Mouse (Mus musculus): Measurements from ENCODE around the gene Farp1. TPM values are rescaled to one million over a fixed set of nuclear protein-coding genes. Genes with fewer than 3 reads are reported as not detected.

Farp1 gene
- total RNA-seq, 2 experiments from 2014 or later = not detected

- ATAC-seq (replicated peaks; ENCODE audit: low FRiP score, poor library complexity, severe bottlenecking) = no peak
These were observed 166.2 kb downstream of the Farp1 start for GRCm38 (mm10) chr14:121201178-121201577.

DNA sequence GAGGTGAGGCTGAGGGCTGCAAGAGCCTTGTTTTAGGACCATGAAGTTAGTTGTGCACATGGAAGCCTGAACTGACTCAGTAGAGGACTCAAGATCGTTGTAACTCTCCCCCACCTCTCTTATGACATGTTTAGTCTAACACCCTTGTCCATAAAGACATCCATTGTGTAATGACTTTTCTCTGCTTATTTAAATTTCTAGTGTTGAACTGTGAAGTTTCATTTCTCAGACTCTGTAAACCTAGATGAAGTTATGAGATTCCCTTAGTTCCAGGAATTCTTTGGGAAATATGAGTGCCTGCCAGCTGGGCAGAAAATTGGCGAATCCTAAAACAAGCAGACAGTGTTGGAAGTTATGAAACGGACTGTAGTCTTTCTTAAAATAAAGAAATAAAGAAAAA, 170.5 kb downstream of the Farp1 start:
- ATAC-seq (replicated peaks; ENCODE audit: low FRiP score, poor library complexity, severe bottlenecking) = no peak

DNA sequence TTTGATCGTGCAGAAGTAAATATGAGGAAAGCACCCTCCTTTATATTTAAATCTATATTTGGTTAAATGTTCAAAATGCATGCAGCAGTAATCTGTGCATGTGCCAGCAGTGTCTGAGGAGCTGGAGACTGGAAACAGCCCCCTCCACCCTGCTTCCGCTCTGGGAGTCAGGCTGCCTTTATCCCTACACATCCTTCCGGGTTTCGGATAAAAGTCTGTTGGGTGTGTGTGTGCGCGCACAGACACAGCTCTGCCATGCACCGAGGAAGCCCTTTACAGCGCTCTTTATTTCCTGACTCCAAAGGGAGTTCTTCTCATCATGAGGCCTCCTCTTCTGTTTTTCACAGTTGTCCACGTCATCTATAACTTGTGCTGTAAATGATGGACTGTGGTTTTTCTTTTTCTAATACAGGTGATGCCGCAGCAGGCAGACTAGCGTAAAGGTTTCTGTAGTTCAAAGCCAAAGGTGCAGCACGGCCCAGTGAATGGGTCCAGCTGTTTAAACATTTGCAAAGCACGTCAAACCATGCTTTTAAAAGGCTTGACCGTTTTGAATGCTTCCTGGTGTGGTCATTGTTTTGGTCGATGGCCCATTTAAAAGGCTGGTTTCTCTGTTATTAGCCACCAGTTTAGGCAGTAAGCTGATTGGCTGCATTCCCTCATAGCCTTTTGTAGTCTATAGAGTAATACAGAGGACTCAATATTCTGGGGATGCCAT, 172.6 kb downstream of the Farp1 start:
- no peak for ATAC-seq (replicated peaks; ENCODE audit: low FRiP score, poor library complexity, severe bottlenecking)

- no peak for ATAC-seq (replicated peaks; ENCODE audit: low FRiP score, poor library complexity, severe bottlenecking)
These were observed 173.1 kb downstream of the Farp1 start for GRCm38 (mm10) chr14:121208159-121208515.

DNA sequence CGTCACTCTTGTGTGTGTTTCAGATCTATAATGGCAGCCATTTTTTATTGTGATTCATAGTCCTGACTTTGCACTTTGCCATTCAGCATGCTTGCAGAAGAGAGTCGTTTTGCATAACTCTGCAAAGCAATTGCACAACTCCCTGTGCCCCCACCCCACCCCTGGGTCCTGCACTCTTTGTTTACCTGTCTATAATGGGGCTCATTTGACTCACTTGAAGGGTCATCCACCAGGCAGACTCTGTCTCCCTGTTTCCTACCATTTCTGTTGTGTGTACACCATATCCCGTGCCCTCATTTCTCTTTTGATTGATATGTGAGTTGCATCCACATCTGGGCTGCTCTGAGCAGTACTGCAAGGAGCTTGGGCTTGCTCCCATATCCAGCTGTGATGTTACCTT, 175.3 kb downstream of the Farp1 start:
- no peak for ATAC-seq (replicated peaks; ENCODE audit: low FRiP score, poor library complexity, severe bottlenecking)

GRCm38 (mm10) chr14:121213650-121214049, 178.7 kb downstream of the Farp1 start:
- no peak for ATAC-seq (replicated peaks; ENCODE audit: low FRiP score, poor library complexity, severe bottlenecking)

DNA sequence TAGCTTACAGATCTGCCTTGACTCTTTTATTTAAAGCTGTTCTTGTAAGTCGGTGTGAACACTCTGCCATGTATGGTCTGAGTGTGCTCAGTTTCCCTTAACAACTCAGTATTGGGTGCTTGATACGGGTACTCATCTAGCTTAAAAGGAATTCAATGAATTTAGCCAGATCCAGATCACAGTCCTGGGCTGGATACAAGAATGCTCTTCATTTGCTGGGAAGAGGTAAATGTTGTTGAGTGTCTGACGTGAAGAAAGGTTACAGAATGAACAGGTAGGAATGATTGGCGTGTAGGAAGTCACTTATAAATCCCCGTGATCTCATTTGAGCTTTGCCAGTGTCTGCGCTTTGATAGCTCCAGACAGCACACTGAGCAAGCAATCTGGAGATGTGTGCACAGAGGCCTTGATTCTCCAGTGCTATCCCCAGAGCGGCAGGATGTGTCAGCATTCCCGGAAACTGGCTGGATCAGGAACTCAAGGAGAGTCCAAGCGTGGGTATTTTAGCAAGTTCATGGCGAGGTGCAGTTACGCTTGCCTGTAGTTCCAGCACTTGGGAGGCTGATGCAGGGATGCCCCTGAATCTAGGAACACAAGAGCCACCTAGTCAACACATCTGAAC, 179.7 kb downstream of the Farp1 start:
- no peak for ATAC-seq (replicated peaks; ENCODE audit: low FRiP score, poor library complexity, severe bottlenecking)

GRCm38 (mm10) chr14:121215817-121216216, 180.8 kb downstream of the Farp1 start:
- ATAC-seq (replicated peaks; ENCODE audit: low FRiP score, poor library complexity, severe bottlenecking) = no peak

DNA sequence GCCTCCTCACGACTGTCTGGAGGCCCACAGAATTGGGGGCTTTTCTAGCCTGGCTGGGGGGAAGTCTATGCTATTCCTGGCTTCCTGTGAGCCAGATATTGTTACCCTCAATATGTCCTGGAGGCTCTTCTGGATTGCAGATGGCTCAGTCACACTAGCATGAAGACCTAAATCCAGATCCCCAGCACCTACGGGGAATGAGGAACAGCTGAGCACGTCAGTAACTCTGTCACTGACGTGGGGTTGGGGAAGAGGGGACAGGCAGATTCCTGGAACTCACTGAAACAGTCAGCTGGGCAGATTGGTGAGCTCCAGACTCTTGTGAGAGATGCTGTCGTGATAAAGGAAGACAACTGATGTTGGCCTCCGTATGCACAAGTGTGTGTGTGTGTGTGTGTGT, 181.7 kb downstream of the Farp1 start:
- no peak for ATAC-seq (replicated peaks; ENCODE audit: low FRiP score, poor library complexity, severe bottlenecking)

GRCm38 (mm10) chr14:121218620-121219019, 183.6 kb downstream of the Farp1 start:
- no peak for ATAC-seq (replicated peaks; ENCODE audit: low FRiP score, poor library complexity, severe bottlenecking)

DNA sequence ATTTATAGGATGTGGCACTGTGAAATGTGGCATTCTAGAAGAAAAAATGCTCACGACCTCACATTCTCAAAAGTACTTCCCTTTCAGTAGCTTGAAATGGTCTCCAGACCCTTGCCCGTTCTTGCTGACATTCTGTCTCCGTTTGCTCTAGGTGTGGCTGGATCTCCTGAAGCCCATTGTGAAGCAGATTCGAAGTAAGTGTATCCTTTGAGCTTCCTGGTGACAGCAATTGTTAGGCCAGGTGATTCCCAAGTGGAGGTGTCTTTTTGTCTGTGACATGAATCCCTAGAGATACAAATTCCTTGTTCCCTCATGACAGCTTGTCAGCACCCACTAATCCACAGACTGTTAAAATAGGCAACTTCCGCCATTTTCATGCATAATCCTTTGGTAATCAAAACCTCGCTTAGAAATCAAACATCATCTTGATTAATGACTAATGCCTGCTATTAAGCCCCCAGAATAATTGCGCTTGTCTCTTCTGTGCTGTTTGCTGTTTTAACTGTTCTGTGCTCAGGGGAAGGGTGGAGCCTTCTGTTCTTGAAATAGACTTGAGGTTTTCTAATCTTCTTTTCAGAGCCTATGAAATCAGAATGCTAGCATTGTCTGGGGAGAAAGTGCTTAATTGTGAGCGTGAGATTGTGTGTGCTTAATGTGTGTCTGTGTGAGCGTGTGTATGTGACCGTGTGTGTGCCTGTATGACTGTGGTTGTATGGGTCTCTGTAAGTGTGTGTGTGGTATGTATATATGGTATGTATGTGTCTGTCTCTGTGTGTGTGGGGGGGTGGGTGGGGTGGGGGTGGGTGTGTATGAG, 184.4 kb downstream of the Farp1 start:
- no peak for ATAC-seq (replicated peaks; ENCODE audit: low FRiP score, poor library complexity, severe bottlenecking)

GRCm38 (mm10) chr14:121220040-121220322, 185.0 kb downstream of the Farp1 start:
- no peak for ATAC-seq (replicated peaks; ENCODE audit: low FRiP score, poor library complexity, severe bottlenecking)

DNA sequence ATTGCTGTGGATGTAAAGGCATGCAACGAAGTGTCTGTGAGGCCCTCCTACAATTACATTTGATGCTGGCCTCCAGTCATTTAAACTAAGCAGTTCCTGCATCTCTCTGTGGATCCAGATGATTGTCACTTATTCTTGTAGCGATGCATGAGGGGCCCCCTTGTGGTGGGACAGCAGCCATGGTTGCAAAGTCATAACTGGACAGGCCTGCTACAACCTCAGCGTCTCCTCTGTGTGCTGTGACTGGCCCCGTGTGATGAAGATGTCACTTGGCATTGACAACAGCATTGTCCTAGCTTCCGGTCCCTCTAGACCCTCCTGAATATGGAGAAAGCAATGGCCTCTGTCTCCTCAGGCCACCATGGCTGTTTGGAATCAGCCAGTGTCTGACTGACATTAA, 185.7 kb downstream of the Farp1 start:
- no peak for ATAC-seq (replicated peaks; ENCODE audit: low FRiP score, poor library complexity, severe bottlenecking)

DNA sequence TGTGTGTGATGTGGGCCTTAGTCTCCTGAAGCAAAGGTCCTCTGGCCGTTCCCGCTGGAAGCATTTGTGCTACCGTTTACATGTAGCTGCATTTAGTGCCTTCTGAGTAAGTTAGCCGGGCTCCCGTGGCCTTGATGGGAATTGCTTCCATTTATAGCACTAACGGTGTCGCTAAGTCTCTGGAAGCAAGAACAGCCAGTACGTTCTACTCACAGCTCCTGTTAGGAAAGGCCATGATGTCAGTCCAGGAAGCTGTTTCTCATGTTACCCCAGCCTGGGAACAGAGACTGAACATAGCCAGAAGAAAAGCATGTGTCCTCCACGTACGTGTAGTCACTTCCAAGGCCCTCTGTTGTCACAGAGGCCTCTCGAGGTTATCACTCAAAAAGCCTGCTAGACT, 190.8 kb downstream of the Farp1 start:
- ATAC-seq (replicated peaks; ENCODE audit: low FRiP score, poor library complexity, severe bottlenecking) = no peak

DNA sequence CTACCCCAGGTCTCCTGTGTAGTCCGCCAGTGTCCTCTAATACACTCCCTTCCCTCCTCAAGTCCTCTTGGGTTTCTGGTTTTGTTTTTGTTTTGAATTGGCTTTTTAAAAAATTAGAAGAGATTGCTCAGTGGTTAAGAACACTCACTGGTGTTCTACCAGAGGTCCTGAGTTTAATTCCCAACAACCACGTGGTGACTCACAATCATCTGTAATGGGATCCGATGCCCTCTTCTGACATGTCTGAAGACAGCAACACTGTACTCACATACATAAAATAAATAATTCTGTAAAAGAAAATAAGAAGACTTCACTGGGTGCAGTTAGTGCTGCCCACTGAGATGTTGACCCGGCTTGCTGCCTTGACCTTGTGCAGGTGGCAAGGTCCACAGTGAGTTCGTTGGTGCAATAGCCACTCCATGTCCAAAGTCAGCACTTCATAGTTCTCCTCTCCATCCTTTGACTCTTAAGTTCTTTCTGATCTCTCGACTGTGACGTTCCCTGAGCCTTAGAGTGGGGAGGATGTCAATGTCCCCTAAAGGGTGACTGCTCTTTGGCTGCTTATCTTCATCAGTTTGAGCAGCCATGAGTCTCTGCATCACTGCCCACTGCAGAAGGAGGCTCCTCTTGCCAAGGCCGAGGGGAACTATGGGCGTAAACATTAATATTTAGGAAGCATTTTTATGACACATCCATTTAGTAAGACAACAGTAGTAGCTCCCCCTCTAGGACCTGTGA, 194.2 kb downstream of the Farp1 start:
- ATAC-seq (replicated peaks; ENCODE audit: low FRiP score, poor library complexity, severe bottlenecking) = no peak

GRCm38 (mm10) chr14:121231232-121231631, 196.2 kb downstream of the Farp1 start:
- no peak for ATAC-seq (replicated peaks; ENCODE audit: low FRiP score, poor library complexity, severe bottlenecking)

GRCm38 (mm10) chr14:121234741-121235307, 199.8 kb downstream of the Farp1 start:
- no peak for ATAC-seq (replicated peaks; ENCODE audit: low FRiP score, poor library complexity, severe bottlenecking)

DNA sequence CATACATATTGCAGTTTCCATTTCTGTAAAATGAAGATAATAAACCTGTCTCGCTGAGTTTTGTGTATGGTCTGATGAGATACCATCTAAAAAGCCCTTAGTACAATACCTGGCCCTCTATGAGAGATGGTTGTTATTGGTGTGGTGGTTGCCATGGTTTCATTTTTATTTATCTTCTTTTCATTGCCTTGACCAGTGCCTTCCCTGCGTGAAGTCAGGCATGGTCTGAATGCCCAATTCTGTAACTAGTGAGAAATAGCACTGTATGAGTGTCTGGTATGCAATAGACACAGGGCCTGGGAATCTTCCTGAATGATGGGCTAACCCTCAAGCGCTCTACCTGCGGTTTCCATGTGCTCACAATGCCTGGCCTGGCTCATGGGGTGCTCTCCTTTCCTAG, 201.7 kb downstream of the Farp1 start:
- no peak for ATAC-seq (replicated peaks; ENCODE audit: low FRiP score, poor library complexity, severe bottlenecking)

DNA sequence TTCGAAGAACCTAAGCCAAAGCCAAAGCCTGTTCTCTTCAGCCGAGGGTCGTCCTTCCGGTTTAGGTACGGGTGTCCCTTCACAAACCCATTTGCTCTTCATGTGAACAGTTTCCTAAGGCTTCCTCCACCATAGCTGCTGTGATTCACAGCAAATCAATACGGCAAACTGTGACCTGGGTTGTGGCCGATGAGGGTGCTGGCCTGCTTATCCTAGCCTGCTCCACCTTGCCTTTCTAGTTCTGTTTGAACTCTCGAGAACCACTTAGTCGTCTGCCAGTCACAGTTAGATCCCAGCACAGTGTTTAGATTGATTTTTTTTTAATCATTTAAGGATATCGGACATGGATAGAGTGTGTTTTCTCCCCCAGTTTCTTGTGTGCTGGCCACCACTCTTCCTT, 203.7 kb downstream of the Farp1 start:
- no peak for ATAC-seq (replicated peaks; ENCODE audit: low FRiP score, poor library complexity, severe bottlenecking)

GRCm38 (mm10) chr14:121239386-121239785, 204.4 kb downstream of the Farp1 start:
- ATAC-seq (replicated peaks; ENCODE audit: low FRiP score, poor library complexity, severe bottlenecking) = no peak
